Mouse (Mus musculus) forebrain, embryonic 12.5 days (tissue): ENCODE measurements at regions not wholly inside any gene's neighbourhood (a gene's known extent, or its start where the extent isn't known, plus 50 kb on each side); places are given as distances from the start of the nearest gene placed in this dataset.

Experiments used
- ATAC-seq: fragments of 200-750 bp; cut with Nextera tagmentation; 2 replicates; pipeline ENCODE4 v1.8.0; 2017; ENCODE audit warnings: moderate TSS enrichment; ENCODE audit not compliant: low FRiP score
- H3K27ac ChIP-seq: fragments of 300-500 bp; sonication (generic); 2 replicates; pipeline ENCODE4 v1.5.1; 2016; ENCODE audit warnings: mild to moderate bottlenecking
- H3K27me3 ChIP-seq: fragments of 300-500 bp; sonication (generic); 2 replicates; pipeline ENCODE4 v1.6.1; 2016; ENCODE audit warnings: mild to moderate bottlenecking
- H3K36me3 ChIP-seq: fragments of 300-500 bp; sonication (generic); replicated peaks from 2 replicates; pipeline ENCODE4 v1.6.1; 2016; ENCODE audit warnings: mild to moderate bottlenecking
- H3K4me1 ChIP-seq: fragments of 300-500 bp; sonication (generic); 2 replicates; pipeline ENCODE4 v1.6.1; 2016
- H3K4me2 ChIP-seq: fragments of 300-500 bp; sonication (generic); 2 replicates; pipeline ENCODE4 v1.6.1; 2016; ENCODE audit warnings: mild to moderate bottlenecking, moderate library complexity
- H3K4me3 ChIP-seq: fragments of 300-500 bp; sonication (generic); replicated peaks from 2 replicates; pipeline ENCODE4 v1.5.1; 2016; ENCODE audit warnings: mild to moderate bottlenecking
- H3K9ac ChIP-seq: fragments of 300-500 bp; sonication (generic); 2 replicates; pipeline ENCODE4 v1.6.1; 2016; ENCODE audit warnings: mild to moderate bottlenecking
- H3K9me3 ChIP-seq: fragments of 300-500 bp; sonication (generic); 2 replicates; pipeline ENCODE4 v1.6.1; 2016
- WGBS: fragments of 180-500 bp; shearing (Covaris S2); methylation state at CpG from one replicate; pipeline ENCODE4 v1.1.7; 2016; 5-methylcytosine and 5-hydroxymethylcytosine counted together

GRCm38 (mm10) chr9:61862071-61862480, 52.3 kb downstream of the Rplp1 start:
- no peaks in the 10 kb centered on the region for H3K36me3 ChIP-seq
- 55% methylated on average over 6 of the region's 6 CpGs for WGBS
- H3K27ac ChIP-seq = peak overlapping the region; percentile 46; the same call in 1 of the 2 replicates
- H3K4me3 ChIP-seq = no peak overlapping the region
- H3K27me3 ChIP-seq = peaks cover 21% of the 10 kb centered on the region; the same call in 1 of the 2 replicates
- H3K4me1 ChIP-seq = peaks cover 14% of the 10 kb centered on the region
- no peak overlapping the region for H3K4me2 ChIP-seq
- no peak overlapping the region for H3K9ac ChIP-seq
- peak; percentile 69; the same call in 1 of the 2 replicates for ATAC-seq
- 0 out of 2 replicates have a peak, but pooled peaks cover 6% of the 10 kb centered on the region for H3K9me3 ChIP-seq

GRCm38 (mm10) chr9:61860147-61860546, 54.2 kb downstream of the Rplp1 start:
- WGBS = 21% methylated on average over 2 of the region's 2 CpGs
- Histone ChIP-seq H3K36me3 (no peaks in the 10 kb centered on the region), H3K27ac (no peak overlapping the region)

GRCm38 (mm10) chr9:61859438-61859837, 54.9 kb downstream of the Rplp1 start:
- Histone ChIP-seq H3K4me1 (peaks cover 12% of the 10 kb centered on the region), H3K36me3 (no peaks in the 10 kb centered on the region), H3K9ac (no peak overlapping the region), H3K4me2 (no peak overlapping the region), H3K27ac (no peak overlapping the region), H3K27me3 (peaks cover 30% of the 10 kb centered on the region), H3K9me3 (0 out of 2 replicates have a peak, but pooled peaks cover 6% of the 10 kb centered on the region), H3K4me3 (no peak overlapping the region)
- 70% methylated on average over 6 of the region's 6 CpGs for WGBS
- no peak for ATAC-seq

More at GRCm38 (mm10) chr9:61860147-61860546, 54.2 kb downstream of the Rplp1 start:
- Histone ChIP-seq H3K27me3 (peaks cover 30% of the 10 kb centered on the region), H3K9ac (no peak overlapping the region), H3K4me3 (no peak overlapping the region), H3K9me3 (0 out of 2 replicates have a peak, but pooled peaks cover 6% of the 10 kb centered on the region), H3K4me2 (no peak overlapping the region), H3K4me1 (peaks cover 12% of the 10 kb centered on the region)
- ATAC-seq = no peak

GRCm38 (mm10) chr9:61857817-61858216, 56.5 kb downstream of the Rplp1 start:
- Histone ChIP-seq H3K36me3 (no peaks in the 10 kb centered on the region), H3K27me3 (peaks cover 30% of the 10 kb centered on the region), H3K9ac (no peak overlapping the region), H3K4me1 (peaks cover 12% of the 10 kb centered on the region), H3K9me3 (no peaks in the 10 kb centered on the region), H3K27ac (no peak overlapping the region), H3K4me2 (no peak overlapping the region), H3K4me3 (no peak overlapping the region)
- ATAC-seq = no peak
- 89% methylated on average over 6 of the region's 6 CpGs for WGBS

- Histone ChIP-seq H3K4me1 (peaks cover 4% of the 10 kb centered on the region), H3K9ac (no peak overlapping the region), H3K27me3 (peaks cover 26% of the 10 kb centered on the region), H3K4me2 (no peak overlapping the region), H3K27ac (no peak overlapping the region), H3K36me3 (no peaks in the 10 kb centered on the region), H3K4me3 (no peak overlapping the region), H3K9me3 (no peaks in the 10 kb centered on the region)
- 96% methylated on average over 1 of the region's 1 CpGs for WGBS
- no peak for ATAC-seq
Measured at GRCm38 (mm10) chr9:61856686-61857085, 57.7 kb downstream of the Rplp1 start.

- Histone ChIP-seq H3K36me3 (no peaks in the 10 kb centered on the region), H3K4me3 (no peak overlapping the region), H3K4me2 (no peak overlapping the region), H3K4me1 (peaks cover 4% of the 10 kb centered on the region; the same call in 1 of the 2 replicates), H3K27ac (no peak overlapping the region), H3K9ac (no peak overlapping the region), H3K9me3 (no peaks in the 10 kb centered on the region), H3K27me3 (peaks cover 25% of the 10 kb centered on the region)
- ATAC-seq = no peak
- WGBS = 82% methylated on average over 11 of the region's 11 CpGs
Measured at GRCm38 (mm10) chr9:61855686-61856085, 58.7 kb downstream of the Rplp1 start.

GRCm38 (mm10) chr9:61853841-61854240, 60.5 kb downstream of the Rplp1 start:
- ATAC-seq = no peak

GRCm38 (mm10) chr9:61851331-61851730, 63.0 kb downstream of the Rplp1 start:
- Histone ChIP-seq H3K4me1 (no peaks in the 10 kb centered on the region), H3K4me3 (no peak overlapping the region), H3K27ac (no peak overlapping the region), H3K9me3 (no peaks in the 10 kb centered on the region), H3K4me2 (no peak overlapping the region), H3K36me3 (no peaks in the 10 kb centered on the region), H3K27me3 (peaks cover 7% of the 10 kb centered on the region; the same call in 1 of the 2 replicates), H3K9ac (no peak overlapping the region)
- ATAC-seq = no peak
- 92% methylated on average over 3 of the region's 3 CpGs for WGBS

More at GRCm38 (mm10) chr9:61853841-61854240, 60.5 kb downstream of the Rplp1 start:
- no peaks in the 10 kb centered on the region; the same call in 1 of the 2 replicates for H3K4me1 ChIP-seq
- no peaks in the 10 kb centered on the region for H3K36me3 ChIP-seq
- WGBS = 78% methylated on average over 4 of the region's 4 CpGs
- no peaks in the 10 kb centered on the region for H3K9me3 ChIP-seq
- no peak overlapping the region for H3K9ac ChIP-seq
- H3K27me3 ChIP-seq = peaks cover 22% of the 10 kb centered on the region
- no peak overlapping the region for H3K4me2 ChIP-seq
- H3K27ac ChIP-seq = no peak overlapping the region
- H3K4me3 ChIP-seq = no peak overlapping the region

- 80% methylated on average over 2 of the region's 2 CpGs for WGBS
- peaks cover 3% of the 10 kb centered on the region; the same call in 1 of the 2 replicates for H3K27me3 ChIP-seq
- no peak overlapping the region for H3K9ac ChIP-seq
- ATAC-seq = no peak
- no peaks in the 10 kb centered on the region for H3K9me3 ChIP-seq
- no peak overlapping the region for H3K27ac ChIP-seq
- H3K4me1 ChIP-seq = peaks cover 7% of the 10 kb centered on the region
- no peak overlapping the region for H3K4me3 ChIP-seq
- no peak overlapping the region for H3K4me2 ChIP-seq
- H3K36me3 ChIP-seq = no peaks in the 10 kb centered on the region
Measured at GRCm38 (mm10) chr9:61848401-61848800, 65.9 kb downstream of the Rplp1 start.

GRCm38 (mm10) chr9:61847496-61847895, 66.8 kb downstream of the Rplp1 start:
- Histone ChIP-seq H3K9ac (no peak overlapping the region), H3K4me2 (no peak overlapping the region), H3K36me3 (no peaks in the 10 kb centered on the region), H3K27ac (no peak overlapping the region), H3K4me1 (peaks cover 7% of the 10 kb centered on the region), H3K4me3 (no peak overlapping the region), H3K27me3 (peaks cover 3% of the 10 kb centered on the region; the same call in 1 of the 2 replicates), H3K9me3 (no peaks in the 10 kb centered on the region)
- no peak for ATAC-seq

- no peak for ATAC-seq
- 94% methylated on average over 5 of the region's 5 CpGs for WGBS
- Histone ChIP-seq H3K27ac (no peak overlapping the region), H3K4me3 (no peak overlapping the region), H3K4me2 (no peak overlapping the region), H3K36me3 (no peaks in the 10 kb centered on the region), H3K4me1 (peaks cover 7% of the 10 kb centered on the region), H3K9ac (no peak overlapping the region), H3K27me3 (no peaks in the 10 kb centered on the region; the same call in 1 of the 2 replicates), H3K9me3 (no peaks in the 10 kb centered on the region)
Measured at GRCm38 (mm10) chr9:61844645-61845044, 69.7 kb downstream of the Rplp1 start.

GRCm38 (mm10) chr9:61844141-61844540, 70.2 kb downstream of the Rplp1 start:
- no peak overlapping the region for H3K4me2 ChIP-seq
- no peaks in the 10 kb centered on the region for H3K36me3 ChIP-seq
- H3K27ac ChIP-seq = no peak overlapping the region

GRCm38 (mm10) chr9:61843513-61843912, 70.8 kb downstream of the Rplp1 start:
- Histone ChIP-seq H3K36me3 (no peaks in the 10 kb centered on the region), H3K27me3 (no peaks in the 10 kb centered on the region; the same call in 1 of the 2 replicates), H3K9ac (no peak overlapping the region), H3K4me1 (peaks cover 7% of the 10 kb centered on the region), H3K9me3 (no peaks in the 10 kb centered on the region), H3K4me2 (no peak overlapping the region), H3K4me3 (no peak overlapping the region), H3K27ac (no peak overlapping the region)
- ATAC-seq = no peak
- 89% methylated on average over 8 of the region's 8 CpGs for WGBS

More at GRCm38 (mm10) chr9:61844141-61844540, 70.2 kb downstream of the Rplp1 start:
- ATAC-seq = no peak
- Histone ChIP-seq H3K9me3 (no peaks in the 10 kb centered on the region), H3K9ac (no peak overlapping the region), H3K4me3 (no peak overlapping the region), H3K27me3 (no peaks in the 10 kb centered on the region; the same call in 1 of the 2 replicates), H3K4me1 (peaks cover 7% of the 10 kb centered on the region)
- 63% methylated on average over 8 of the region's 8 CpGs for WGBS
